ENCODE assay signal across 8 mouse cellular contexts in genomic region chr14:21750008-21750880, GRCm38 (mm10). TPM values are rescaled to one million over a fixed set of nuclear protein-coding genes. Genes with fewer than 3 reads are reported as not detected.
A peak's percentile ranks its signal among the peaks of the same experiment; 100 is the strongest.
DNase-seq lines count a peak whose midpoint lies in the region; ATAC-seq lines count a peak whose summit lies in the region.

Samd8 (plus strand) TSS chr14:21750531.

- ATAC-seq in hindbrain, embryonic 13.5 days (ENCODE audit: low FRiP score): peak; percentile 89

- peaks cover 22% of the 10 kb centered on the region for H3K4me1 ChIP-seq in hindbrain, embryonic 13.5 days (replicated peaks)

- no peaks in the 10 kb centered on the region for H3K9me3 ChIP-seq in hindbrain, embryonic 13.5 days

- peak; percentile 85 for DNase-seq in T-cell, adult 2 months (ENCODE audit: low spot score)
- DNase-seq in cerebellum, postnatal 25 days: peak; percentile 90 to 95
- DNase-seq in frontal cortex, postnatal 25 days (ENCODE audit: low spot score in 2 of 2): peak; percentile 69 to 70
- DNase-seq in layer of hippocampus, postnatal 14 days (ENCODE audit: low spot score in 2 of 2): peak; percentile 85 to 87
- peak; percentile 87 for DNase-seq in lung, postnatal 14 days
- DNase-seq in ovary, postnatal 36 days (ENCODE audit: low spot score): peak; percentile 85
- peak; percentile 78 for DNase-seq in thymus, postnatal 25 days

- H3K27me3 ChIP-seq in hindbrain, embryonic 13.5 days: no peaks in the 10 kb centered on the region

- H3K4me2 ChIP-seq in hindbrain, embryonic 13.5 days: peak within 1 kb of the TSS; percentile 70

- peak within 1 kb of the TSS; percentile 94 for H3K4me3 ChIP-seq in hindbrain, embryonic 13.5 days

- WGBS in hindbrain, embryonic 13.5 days: 6% methylated on average over 50 of the region's 52 CpGs

- no peaks in the 10 kb centered on the region for H3K36me3 ChIP-seq in hindbrain, embryonic 13.5 days

- H3K9ac ChIP-seq in hindbrain, embryonic 13.5 days: peak within 1 kb of the TSS; percentile 91

- H3K27ac ChIP-seq in hindbrain, embryonic 13.5 days: peak within 1 kb of the TSS; percentile 90

RNA-seq across cellular contexts. Expression of gene Samd8, which starts in this region (rescaled TPM):
- polyA plus RNA-seq in hindbrain, embryonic 13.5 days (2015; fragmentation: Nextera tagmentation; extraction: Ambion mirVana): 18.2 and 18.6 TPM in 2 replicates
- 10 to 100 TPM; 88.8 to 94.2 TPM for total RNA-seq in layer of hippocampus, postnatal 14 days (2021)

Comparison
In these comparisons a context has a peak if more than half of its experiments do, and no peak if none do; other contexts are left out.
1. Peak in every context shown above with its lines: DNase-seq, ATAC-seq, H3K4me3 ChIP-seq and H3K27ac ChIP-seq.